Mouse (Mus musculus): ENCODE measurements around the gene Mfsd11. TPM values are rescaled to one million over a fixed set of nuclear protein-coding genes. Genes with fewer than 3 reads are reported as not detected.
"Not testable (repeated sequence)": the region's sequence is repeated elsewhere in the genome, so short reads cannot be mapped to it uniquely, and the experiment has no call there.

The Mfsd11 gene
- polyA plus RNA-seq, 3 experiments from 2014 or later = 18.7 to 31.0 (median 29.0) TPM

DNA sequence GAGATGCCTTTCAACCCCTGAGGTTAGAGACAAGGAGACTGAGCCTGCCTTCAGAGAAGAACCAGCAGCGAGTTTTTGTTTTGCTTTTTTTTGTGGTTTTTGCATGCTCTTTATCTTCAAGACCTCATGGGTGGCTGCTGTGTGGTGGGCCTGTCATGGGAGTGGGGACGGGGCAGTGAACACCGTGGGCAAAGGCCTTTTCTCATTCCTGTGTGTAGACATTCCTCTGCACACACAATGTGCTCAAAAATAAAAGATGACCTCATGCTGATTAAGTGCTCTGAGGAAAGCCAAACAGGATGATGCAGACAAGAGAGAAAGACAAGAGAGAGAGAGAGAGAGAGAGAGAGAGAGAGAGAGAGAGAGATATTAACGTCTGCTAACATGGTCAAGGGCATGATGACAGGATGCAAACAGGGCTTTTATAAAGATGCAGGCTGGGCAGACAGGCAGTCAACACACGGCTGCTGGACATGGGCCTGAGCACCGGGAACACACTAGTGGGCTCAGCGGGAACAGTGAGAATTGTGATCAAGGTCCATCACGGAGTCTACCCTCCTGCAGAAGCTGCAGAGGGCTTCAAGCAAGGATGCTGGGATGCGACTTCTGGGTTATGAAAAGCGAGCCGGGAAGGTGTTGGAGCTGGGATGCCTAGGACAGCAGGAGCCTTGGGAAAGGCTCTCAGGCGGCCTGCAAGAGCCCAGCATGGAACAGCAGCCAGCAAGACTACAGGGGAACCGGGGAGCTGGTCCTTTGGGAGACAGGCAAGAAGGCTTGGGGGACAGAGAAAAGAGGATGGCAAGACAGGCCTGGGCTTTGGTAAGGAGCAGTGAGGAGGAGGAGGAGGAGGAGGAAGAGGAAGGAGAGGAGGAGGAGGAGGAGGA is 30.9 kb upstream of the Mfsd11 start:
- ATAC-seq = no peak

DNA sequence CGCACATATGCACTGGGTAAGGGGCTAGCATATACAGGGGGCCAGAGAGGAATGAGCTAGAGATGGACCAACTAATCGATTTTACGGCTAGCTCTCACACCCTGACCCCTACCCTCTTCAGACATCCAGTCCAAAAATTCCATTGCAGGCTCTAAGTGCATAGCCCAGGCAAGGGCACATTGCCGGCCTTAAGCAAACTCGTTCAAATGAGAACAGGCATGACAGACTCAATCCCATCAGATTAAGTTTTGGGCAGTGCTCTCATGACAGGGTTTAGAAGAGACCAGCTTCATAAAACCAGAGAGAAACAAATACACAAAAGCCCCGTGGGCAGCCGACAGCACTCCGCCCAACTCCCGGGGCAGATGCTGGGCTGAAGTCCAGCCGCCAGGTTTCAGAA is 30.0 kb upstream of the Mfsd11 start:
- ATAC-seq = no peak

DNA sequence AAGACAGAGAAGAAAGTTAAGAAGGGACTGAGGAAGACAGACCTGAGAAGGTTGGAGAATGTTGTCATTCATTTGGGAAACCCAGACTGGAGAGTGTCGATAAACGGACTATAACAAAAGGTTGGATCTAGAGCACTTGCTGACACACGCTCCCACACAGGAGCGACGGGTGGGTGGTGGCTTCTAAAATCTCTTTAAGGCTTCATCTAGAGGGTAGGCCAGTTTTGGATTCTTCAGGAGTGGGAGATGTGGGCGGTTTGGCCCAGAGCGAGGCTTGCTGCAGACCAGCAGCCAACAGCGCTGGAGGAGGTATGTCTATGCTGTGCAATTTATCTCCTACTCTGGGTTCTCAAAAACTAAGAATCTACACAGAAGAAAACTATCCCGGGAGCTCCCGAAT is 29.6 kb upstream of the Mfsd11 start:
- ATAC-seq = no peak

DNA sequence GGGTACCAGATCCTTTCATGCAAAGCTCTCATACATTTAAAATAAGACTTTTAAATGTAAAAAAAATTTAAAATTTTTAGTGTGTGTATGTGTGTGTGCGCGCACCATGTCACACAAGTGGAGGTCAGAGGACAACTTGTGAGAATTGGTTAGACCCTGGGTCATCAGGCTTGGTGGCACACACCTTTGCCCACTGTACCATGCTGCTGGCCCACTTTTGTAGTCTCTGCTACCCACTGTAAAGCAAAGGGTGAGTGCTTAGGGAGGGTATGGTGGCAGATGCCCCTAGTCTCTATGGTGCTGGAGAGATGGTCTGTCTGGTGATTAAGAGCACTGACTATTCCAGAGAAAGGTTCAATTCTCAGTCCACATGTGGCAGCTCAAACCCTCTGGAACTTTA is 29.0 kb upstream of the Mfsd11 start:
- no peak for ATAC-seq

DNA sequence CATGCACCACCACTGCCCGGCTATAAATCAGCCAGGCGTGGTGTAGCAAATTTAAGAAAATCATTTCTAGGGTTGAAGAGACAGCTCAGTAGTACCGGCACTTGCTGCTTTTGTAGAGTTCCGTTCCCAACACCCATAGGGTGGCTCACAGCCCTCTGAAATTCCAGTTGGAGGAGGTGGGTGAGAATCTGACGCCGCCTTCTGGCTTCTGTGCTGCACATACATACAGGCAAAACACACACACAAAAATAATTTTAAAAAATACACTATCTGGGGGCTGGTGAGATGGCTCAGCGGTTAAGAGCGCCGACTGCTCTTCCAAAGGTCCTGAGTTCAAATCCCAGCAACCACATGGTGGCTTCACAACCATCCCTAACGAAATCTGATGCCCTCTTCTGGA is 28.4 kb upstream of the Mfsd11 start:
- not testable (repeated sequence) for ATAC-seq

DNA sequence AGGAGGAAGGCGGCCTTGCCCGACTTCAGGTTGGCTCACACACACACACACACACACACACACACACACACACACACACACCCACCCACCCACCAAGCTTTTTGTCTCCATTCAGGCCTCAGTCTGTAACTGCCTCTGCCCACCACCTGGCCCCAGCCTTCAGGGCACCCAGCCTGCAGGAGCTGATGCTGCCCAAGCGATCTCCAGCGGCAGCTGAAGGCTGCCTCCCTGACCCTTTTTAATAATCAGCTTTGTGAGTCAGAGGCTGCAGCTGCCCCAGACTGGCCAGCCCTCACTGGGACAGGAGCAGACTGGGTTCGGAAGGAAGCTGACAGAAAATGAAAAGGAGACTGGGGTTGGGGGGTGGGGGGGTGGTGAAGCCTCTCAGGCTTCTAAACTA is 27.0 kb upstream of the Mfsd11 start:
- no peak for ATAC-seq

DNA sequence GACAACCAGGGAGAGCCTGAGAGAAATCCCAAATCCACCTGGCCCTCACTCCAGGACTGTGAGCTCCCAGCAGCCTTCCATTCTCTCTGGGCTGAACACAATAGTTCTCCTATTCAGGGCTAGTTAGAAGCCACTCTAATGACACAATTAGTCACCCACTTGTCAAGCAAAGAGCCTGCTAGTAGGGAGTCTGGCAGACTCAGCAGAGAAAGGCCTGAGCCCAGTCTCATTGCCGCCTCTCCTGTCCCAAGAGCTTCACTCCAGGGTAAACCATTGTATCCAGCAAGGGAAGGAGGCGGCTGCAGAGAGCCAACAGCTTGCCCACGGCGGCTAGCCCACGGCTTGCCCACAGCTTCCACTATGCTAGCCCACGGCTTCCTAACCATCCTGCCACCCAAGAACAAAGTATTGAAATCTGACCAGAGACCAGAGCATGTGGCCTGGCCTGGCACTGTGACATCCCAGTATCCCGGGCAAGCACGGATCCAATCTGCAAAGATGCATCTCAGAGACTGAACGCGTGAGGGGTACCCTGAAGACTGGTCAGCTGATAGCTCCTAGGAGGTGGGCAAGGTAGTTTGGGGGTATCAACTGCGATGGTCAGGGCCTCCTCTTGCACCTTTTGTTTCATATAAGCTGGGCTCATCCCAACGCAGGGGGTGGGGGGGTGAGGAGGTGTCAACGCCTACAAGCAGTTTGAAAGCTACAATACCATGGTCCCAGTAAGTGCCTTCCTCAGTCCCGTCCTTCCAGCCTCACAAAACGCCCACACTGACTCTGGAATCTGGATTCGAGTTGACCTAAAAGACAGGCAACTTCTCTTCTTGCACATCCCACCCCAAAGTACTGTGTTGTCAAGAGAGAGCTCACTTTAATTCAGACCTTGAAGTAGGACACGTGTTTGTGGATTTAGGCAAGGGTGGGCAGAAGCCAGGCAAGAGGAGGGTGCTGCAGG is 25.4 kb upstream of the Mfsd11 start:
- no peak for ATAC-seq

DNA sequence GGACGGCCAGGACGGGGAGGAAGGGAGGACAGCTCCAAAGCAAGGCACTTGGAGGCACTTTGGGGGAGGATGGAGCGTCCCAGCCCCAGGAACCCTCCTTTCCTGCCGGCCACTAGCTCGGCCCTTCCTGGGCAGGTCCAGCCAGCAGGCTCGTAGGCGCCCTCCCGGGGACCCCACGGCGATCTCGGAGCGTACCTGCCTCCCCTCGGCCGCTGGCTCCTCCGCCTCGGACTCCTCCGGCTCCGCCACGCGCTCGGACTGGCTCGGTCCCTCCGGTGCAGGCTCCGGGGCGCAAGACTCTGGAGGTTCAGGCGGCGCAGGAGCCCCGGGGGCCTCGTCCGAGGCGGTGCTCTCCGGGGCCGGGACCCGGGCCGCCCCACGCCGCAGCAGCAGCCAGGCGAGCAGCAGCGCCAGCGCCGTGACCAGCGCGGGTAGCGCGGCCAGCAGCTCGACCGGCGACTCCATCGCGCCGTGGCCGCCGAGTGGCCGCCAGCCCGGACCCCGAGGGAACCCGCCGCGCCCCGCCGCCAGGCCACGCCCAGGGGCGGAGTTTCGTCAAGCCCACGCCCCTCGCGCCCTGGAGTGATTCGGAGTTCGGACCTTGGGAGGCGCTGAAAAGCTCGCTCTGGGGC is 24.6 kb upstream of the Mfsd11 start, which contains the start of gene Mxra7:
TSS of gene Mxra7 (minus strand) at position 513 of the 632 bp plus-strand sequence.
- no peak for ATAC-seq

DNA sequence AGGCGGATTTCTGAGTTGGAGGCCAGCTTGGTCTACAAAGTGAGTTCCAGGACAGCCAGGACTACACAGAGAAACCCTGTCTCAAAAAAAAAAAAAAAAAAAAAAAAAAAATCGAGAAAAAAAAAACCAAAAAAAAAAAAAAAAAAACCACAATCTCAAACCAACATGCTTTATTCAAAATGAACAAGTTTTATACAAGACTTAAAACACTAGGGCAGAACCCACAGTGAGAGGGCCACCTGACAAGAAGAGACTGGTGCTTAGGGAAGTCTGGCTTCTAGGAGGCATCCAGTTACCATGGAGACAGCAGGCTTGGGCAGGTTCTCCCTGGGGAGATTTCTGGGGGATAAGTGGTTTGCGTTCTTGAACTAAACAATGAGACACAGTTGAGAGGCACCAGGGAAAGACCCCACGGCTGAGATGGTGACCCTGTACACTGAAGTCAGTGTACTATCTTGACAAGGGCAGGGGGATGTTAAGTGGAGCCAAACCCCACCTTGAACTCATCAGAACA is 20.0 kb upstream of the Mfsd11 start:
- no peak for ATAC-seq

DNA sequence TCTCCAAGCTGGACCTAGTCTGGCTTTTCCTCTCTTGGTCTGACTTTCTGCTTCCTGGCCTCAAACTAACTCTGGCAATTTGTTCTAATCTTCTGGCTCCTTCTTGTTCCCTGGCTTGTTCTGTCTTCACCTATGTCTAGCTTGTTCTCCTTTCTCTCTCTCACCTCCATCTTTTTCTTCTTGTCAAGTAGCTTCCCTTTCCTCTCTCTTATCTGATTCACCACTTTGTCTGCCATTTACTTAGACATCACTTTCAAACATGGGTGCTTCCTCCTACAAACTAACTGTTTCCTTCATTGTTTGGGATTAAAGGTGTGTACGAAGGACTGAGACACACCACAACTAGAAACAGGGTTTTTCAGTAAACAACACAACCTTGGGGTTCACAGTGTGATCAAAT is 17.3 kb upstream of the Mfsd11 start:
- ATAC-seq = no peak

DNA sequence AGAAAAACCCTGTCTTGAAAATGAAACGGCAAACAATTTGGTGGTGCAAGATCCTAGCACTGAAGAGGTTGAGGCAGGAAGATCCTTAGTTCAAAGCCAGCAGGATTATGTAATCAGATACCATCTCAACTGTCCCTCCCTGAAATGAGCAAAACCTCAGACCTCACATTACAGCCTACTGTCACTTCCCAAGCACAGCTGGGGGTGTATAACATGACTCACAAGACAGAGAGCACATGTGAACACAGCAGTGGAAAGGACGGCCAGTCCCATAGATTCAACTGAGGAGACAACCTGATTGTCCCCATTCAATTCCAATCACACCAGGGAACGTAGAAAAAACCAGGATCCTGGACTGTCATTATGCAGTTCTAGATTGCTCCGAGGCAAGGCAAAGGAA is 16.0 kb upstream of the Mfsd11 start:
- ATAC-seq = no peak

DNA sequence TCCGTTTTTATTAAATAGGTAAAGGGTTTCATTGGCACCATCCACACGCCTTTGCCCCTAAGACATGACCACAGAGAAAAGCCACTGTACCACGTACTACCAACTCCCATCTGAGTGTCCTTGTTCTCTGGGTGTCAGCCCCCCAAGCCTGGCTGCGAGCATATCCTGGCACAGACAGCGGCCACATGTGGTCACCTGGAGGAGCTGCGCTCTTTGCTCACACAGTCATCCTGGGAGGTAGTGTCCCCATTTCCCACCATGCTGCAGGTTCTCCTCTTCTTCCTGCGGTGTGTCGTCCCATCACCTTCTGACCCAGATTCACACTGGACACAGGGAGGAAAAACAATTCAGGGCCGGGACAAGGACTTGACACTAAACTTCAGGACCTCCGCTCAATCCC is 14.8 kb upstream of the Mfsd11 start:
- no peak for ATAC-seq

DNA sequence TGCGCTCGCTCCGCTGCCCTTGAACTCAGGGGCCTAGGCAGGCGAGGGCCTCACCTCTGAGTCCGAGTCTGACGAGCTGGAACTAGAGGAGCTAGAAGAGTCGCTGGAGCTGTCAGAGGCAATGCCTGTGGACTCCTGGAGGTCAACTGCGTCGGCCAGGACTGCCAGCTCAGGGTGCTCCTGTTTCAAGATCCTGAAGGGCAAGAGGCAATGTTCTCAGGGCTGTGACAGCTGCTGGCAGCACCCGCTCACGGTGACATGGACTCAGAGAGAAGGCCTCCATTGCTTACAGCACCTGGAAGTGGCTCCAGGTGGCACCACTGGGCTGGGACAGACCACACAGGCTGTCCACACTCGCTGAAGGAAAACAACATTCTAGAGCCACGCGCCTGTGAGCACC is 13.3 kb upstream of the Mfsd11 start:
- ATAC-seq = no peak

DNA sequence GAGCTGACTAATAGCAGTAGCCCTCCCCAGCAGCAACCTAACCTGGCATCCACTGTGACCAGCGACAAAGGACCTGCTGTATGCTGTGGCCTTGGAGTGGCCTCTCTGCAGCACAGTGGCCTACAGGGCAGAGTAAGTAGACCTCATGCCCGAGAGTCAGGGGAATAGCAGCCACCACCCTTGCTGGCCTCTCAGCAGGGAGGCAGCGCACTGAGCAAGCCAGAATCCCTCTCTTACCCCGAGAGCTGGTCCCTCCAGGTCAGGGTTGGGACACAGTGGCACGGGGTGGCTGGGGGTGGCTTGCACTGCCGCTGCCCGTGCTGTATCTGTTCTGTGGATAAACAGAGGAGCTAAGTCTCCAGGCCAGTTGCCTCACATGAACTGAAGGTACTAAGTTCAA is 12.6 kb upstream of the Mfsd11 start:
- ATAC-seq = no peak

DNA sequence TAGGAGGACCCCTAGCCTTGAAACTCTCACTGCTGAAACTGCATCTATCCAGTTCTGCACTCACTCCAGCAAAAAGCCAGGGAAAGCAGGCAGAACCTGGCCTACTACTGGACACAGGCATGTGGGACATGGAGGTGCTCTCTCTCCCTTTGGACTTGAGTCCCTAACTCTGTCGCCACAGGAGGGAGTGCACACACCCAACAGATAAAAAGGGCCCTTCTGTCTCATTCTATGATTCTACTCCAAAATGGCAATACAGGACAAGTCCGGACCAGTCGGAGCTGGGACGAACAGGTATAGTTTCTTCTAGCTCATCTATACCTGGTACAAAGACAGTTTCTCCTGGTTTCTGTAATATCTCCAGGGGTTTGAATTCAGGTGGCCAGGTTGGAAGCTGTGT is 11.5 kb upstream of the Mfsd11 start:
- ATAC-seq = no peak

DNA sequence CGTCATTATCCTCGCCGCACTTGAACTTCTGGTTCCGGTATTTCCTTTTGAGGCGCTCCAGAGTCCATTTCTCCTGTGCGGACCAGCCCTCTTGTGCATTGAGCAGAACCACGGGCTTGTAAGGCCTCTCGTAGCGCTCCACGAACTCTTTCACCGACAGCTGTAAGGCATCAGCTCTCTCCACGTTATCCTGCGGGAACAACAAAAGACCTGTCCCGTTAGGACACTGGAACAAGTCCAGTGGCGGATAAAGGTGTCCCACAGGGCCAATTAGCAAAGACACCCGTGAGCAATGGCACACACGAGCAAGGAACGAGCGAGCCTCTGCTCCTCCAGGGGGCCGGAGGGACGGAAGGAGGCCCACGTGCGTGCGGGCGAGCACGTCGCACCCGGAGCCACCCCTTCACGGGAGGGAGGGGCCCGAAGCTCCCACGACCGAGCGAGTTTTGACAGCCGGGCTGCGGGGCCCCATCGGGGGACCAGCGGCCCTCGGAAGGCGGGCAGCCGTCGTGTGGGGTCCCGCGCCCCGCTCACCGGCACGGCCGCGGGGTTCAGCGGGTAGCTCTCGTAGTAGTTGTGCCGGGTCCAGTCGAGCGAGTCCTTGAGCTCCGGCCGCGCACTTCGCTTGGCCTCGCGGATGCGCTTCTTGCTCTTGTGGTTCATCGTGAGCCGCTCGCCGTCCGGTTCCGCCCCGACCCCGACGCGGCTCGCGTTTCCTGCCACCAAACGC is 9.5 kb upstream of the Mfsd11 start:
- ATAC-seq = peak; percentile 58

DNA sequence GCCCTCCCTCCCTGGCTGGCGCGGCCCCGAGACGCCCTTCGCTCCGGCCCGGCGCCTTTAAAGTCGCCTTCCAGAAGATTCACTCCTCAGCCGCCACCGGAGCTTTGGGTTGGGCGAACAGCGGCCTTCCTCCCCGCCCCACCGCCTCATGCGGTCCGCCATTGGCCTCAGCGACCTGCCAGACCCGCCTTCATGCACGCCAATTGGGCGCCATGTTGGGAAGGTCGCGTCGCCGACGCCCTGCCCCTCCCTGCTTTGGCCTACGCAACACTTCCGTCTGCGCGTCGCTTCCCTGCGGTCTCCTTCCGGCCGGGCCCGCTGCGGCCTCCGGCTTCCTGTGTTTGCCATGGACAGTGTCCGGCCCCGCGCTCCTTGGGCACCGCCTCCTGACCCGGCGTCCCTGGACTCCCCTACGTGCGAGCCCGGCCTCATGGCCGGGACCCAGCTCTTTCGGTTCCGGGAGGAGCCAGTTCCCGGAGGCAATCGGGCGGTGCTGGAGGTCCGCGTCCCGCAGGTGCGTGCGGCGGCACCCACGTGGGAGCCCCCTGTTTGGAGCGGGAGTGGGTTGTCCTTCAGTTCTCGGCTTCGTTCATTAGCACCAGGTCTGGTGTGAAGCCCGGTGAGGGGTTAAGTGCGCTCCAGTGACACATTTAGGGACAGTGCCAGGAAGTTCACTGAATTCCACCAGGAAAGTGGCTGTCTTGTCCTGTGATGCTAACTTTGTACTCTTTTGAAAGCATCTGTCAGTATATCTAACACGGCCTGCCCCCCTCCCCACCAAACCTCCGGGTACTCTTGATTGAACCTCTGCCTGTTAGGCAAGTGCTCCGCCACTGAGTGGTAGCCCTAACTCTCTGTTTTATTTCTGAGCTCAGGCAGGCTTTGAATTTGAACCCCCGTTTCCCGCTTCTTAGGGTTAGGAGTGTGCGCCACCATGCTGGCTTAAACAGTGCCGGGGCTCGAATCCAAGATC is 8.7 kb upstream of the Mfsd11 start, which contains the start of the genes Mettl23 and Jmjd6:
TSS of gene Mettl23 (plus strand) at position 18 of the 973 bp plus-strand sequence.
TSS of gene Jmjd6 (minus strand) at position 189 of the 973 bp plus-strand sequence.
- peak; percentile 86 for ATAC-seq

DNA sequence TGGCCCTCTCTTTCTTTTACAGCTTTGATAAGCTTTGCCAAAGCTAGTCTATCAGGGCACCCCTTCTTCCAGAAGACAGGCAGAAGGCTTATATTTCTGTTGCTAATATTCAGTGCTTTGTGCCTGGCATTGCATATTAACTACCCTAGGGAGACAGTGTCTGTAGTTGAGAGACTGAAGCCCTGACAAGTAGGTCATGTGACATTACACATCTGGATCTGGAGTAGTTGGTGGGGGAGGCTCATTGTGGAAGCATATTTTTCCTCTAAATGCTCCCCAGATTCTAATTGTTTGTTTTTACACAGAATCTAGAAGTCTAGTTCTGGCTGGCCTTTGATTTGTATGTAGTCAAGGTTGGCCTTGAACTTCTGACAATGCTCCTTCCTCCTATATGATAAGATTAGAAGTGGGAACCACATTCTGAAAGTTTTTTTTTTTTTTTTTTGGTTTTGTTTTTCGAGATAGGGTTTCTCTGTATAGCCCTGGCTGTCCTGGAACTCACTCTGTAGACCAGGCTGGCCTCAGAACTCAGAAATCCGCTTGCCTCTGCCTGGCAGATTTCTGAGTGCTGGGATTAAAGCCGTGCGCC is 5.6 kb upstream of the Mfsd11 start:
- no peak for ATAC-seq

DNA sequence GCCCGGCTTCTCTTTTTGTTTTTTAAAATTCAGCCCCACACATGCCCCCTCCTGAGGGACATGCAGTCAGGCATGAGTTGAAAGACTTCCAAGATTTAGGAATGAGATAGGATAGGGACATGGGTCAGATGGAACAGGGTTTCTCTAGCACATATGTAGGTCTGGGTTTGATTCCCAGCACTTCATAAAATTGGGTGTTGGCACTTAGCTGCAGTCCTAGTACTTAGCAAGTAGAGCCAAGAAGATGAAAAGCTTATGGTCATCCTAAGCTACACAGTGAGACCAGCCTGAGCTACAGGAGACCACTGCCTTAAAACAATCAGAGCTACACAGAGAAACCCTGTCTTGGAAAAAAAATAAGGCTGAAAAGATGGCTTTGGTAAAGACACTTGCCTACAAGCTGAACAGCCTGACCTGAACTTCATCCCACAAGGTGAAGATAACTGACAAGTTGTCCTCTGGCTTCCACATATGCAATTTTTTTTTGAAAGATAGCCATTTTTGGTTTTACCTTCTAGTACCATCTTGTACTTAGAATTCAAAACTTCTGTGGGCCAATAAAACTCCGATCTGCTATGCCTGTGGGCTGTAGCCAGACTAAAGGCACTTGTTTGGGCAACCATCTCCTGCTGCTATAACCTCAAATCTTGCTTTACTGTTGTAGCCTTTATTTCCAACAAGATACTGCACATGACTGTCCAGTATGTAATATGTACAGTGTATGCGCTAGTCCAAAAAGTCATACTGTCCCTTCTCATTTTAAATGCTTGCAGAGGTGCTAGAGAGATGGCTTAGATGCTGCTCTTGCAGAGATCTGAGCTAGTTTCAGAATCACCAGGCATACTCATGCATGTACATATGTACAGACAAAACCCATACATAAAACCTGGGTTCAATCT is 4.8 kb upstream of the Mfsd11 start:
- no peak for ATAC-seq
